Mouse (Mus musculus): Measurements from ENCODE around the gene Popdc2. TPM values are rescaled to one million over a fixed set of nuclear protein-coding genes. Genes with fewer than 3 reads are reported as not detected.
"Not testable (repeated sequence)": the region's sequence is repeated elsewhere in the genome, so short reads cannot be mapped to it uniquely, and the experiment has no call there.

Gene Popdc2
- 421 and 423 TPM in 2 replicates for polyA plus RNA-seq (2015; fragmentation: Nextera tagmentation; extraction: Ambion mirVana)

DNA sequence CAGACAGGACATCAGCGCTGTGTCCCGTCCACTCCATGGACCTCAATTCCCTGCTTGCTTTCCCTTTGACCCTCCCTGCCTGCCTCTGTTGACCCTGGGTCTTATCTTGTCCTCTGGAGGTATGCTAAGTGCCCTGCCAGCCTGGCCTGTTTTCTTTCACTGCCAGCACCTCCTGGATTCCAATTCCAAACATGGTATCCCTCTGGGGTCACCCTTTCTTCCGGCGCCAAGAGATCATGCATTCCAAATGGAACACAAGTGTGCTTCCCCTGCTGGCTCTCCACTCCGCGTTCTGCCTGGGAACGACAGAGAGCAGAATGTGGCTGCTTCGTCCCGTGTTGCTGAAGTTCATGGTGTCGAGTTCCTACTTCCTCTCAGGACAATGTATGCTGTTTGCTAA lies at the start of gene Popdc2:
Popdc2 (plus strand) TSS at position 277 of the 400 bp plus-strand sequence.
- Histone ChIP-seq H3K36me3 (ENCODE audit: control insufficient read depth, insufficient read depth) (0 out of 2 replicates have a peak, but pooled peaks cover 2% of the 10 kb centered on the region), H3K4me3 (ENCODE audit: low read length) (peak within 1 kb of the TSS; percentile 77), H3K9ac (ENCODE audit: low read length) (peak within 1 kb of the TSS; percentile 91), H3K4me2 (ENCODE audit: low read depth, low read length) (peak within 1 kb of the TSS; percentile 68), H3K4me1 (ENCODE audit: control insufficient read depth, insufficient read depth, low read length) (peaks cover 26% of the 10 kb centered on the region), H3K9me3 (replicated peaks; ENCODE audit: control insufficient read depth, low read length) (no peaks in the 10 kb centered on the region), H3K27ac (ENCODE audit: low read length) (peak within 1 kb of the TSS; percentile 99), H3K27me3 (ENCODE audit: control insufficient read depth, insufficient read depth, low read length) (no peaks in the 10 kb centered on the region)
- 7% methylated on average over 10 of the region's 10 CpGs for WGBS
- peak; percentile 88 for ATAC-seq (replicated peaks; ENCODE audit: extremely low read depth, insufficient read depth, low FRiP score)

DNA sequence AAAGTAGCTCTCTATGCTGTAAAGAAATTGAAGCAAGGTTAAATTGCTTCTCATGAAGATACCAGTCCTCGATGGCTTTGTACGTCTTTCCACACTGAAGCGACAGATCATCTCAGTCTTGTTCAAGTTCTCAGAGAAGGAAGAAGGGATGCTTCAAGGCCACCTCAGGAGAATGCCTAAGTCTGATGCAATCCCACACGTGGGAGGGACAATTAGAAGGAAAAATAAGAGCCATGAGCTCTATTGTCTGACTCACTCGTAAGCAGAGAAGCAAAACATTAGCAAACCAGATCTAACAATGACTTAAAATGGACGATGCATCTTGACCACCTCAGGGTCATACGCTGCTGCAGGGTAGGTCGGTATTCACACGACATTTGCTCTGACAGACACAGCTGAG lies 43.5 kb upstream of the Popdc2 start:
- ATAC-seq (replicated peaks; ENCODE audit: extremely low read depth, insufficient read depth, low FRiP score): no peak
- Histone ChIP-seq H3K27me3 (ENCODE audit: control insufficient read depth, insufficient read depth, low read length) (no peaks in the 10 kb centered on the region), H3K4me2 (ENCODE audit: low read depth, low read length) (no peak overlapping the region), H3K9me3 (replicated peaks; ENCODE audit: control insufficient read depth, low read length) (no peaks in the 10 kb centered on the region), H3K36me3 (ENCODE audit: control insufficient read depth, insufficient read depth) (no peaks in the 10 kb centered on the region), H3K9ac (ENCODE audit: low read length) (no peak overlapping the region), H3K4me3 (ENCODE audit: low read length) (no peak overlapping the region), H3K4me1 (ENCODE audit: control insufficient read depth, insufficient read depth, low read length) (no peaks in the 10 kb centered on the region), H3K27ac (ENCODE audit: low read length) (no peak overlapping the region)
- 70% methylated on average over 9 of the region's 9 CpGs for WGBS

DNA sequence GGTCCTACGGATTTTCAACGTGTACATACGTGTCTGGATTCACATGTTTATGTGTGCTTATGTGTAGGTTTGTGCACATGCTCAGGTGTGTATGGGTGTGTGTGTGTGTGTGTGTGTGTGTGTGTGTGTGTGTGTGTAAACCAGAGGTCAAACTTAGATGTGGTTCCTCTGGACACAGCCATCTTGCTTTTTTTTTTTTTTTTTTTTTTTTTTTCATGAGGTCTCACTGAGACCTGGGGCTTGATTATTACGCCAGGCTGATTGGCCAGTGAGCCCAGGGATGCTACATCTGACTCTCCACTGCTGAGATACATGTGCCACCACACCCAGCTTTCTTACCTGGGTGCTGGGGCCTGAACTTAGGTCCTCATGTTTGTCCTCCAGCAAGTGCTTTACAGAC lies 42.9 kb upstream of the Popdc2 start:
- Histone ChIP-seq H3K27me3 (ENCODE audit: control insufficient read depth, insufficient read depth, low read length) (no peaks in the 10 kb centered on the region), H3K36me3 (ENCODE audit: control insufficient read depth, insufficient read depth) (no peaks in the 10 kb centered on the region), H3K9ac (ENCODE audit: low read length) (no peak overlapping the region), H3K4me2 (ENCODE audit: low read depth, low read length) (no peak overlapping the region), H3K4me3 (ENCODE audit: low read length) (no peak overlapping the region), H3K27ac (ENCODE audit: low read length) (no peak overlapping the region), H3K4me1 (ENCODE audit: control insufficient read depth, insufficient read depth, low read length) (no peaks in the 10 kb centered on the region), H3K9me3 (replicated peaks; ENCODE audit: control insufficient read depth, low read length) (no peaks in the 10 kb centered on the region)
- no peak for ATAC-seq (replicated peaks; ENCODE audit: extremely low read depth, insufficient read depth, low FRiP score)
- 83% methylated on average over 4 of the region's 4 CpGs for WGBS

DNA sequence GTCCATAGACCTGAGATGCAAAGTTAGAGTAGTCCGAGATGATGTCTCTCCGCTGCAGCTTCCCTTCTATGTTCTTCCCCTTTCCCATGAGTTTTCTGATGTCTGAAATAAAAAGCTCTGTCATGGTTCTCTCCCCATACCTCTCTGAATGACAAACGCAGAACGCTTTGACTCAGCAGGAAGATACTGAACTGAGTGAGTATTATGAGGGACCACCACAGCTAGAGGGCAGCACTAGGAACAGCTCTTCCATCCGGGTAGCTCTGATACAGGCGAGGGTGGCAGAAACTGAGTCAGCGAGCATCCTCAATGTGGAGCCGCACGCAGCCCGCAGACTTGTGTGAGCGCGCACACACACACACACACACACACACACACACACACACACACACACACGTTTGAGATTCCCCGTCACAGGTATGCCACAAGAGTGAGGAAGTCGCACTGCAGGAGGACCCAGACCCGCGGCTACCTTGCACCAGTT lies 40.5 kb upstream of the Popdc2 start:
- no peak overlapping the region for H3K9ac ChIP-seq (ENCODE audit: low read length)

DNA sequence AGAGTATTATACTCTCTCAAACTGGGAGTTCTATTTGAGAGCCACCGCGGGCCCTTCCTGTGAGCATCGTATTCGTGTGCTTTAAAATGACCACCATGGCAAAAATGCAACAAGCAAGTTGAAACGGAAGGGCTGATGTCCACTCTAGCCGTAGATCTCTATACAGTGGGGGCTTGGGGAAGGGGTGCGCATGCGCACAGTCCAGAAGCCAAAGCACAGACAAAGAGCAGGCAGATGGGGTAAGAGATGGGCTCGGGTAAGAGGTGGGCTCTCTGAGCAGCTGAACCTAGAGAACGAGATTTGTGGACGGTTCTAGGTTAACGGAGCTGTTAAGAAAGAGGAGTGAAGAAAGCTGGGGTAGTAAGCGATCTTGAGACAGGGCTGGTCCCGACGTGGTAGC lies 37.7 kb upstream of the Popdc2 start:
- 88% methylated on average over 15 of the region's 15 CpGs for WGBS
- no peaks in the 10 kb centered on the region for H3K36me3 ChIP-seq (ENCODE audit: control insufficient read depth, insufficient read depth)

More for the DNA sequence above, 40.5 kb upstream of the Popdc2 start:
- no peaks in the 10 kb centered on the region for H3K4me1 ChIP-seq (ENCODE audit: control insufficient read depth, insufficient read depth, low read length)
- no peak for ATAC-seq (replicated peaks; ENCODE audit: extremely low read depth, insufficient read depth, low FRiP score)
- no peaks in the 10 kb centered on the region for H3K9me3 ChIP-seq (replicated peaks; ENCODE audit: control insufficient read depth, low read length)
- 28% methylated on average over 17 of the region's 17 CpGs for WGBS
- peak overlapping the region; percentile 40 for H3K4me2 ChIP-seq (ENCODE audit: low read depth, low read length)
- H3K4me3 ChIP-seq (ENCODE audit: low read length): peak overlapping the region; percentile 11
- no peaks in the 10 kb centered on the region for H3K36me3 ChIP-seq (ENCODE audit: control insufficient read depth, insufficient read depth)
- H3K27me3 ChIP-seq (ENCODE audit: control insufficient read depth, insufficient read depth, low read length): no peaks in the 10 kb centered on the region
- H3K27ac ChIP-seq (ENCODE audit: low read length): no peak overlapping the region

DNA sequence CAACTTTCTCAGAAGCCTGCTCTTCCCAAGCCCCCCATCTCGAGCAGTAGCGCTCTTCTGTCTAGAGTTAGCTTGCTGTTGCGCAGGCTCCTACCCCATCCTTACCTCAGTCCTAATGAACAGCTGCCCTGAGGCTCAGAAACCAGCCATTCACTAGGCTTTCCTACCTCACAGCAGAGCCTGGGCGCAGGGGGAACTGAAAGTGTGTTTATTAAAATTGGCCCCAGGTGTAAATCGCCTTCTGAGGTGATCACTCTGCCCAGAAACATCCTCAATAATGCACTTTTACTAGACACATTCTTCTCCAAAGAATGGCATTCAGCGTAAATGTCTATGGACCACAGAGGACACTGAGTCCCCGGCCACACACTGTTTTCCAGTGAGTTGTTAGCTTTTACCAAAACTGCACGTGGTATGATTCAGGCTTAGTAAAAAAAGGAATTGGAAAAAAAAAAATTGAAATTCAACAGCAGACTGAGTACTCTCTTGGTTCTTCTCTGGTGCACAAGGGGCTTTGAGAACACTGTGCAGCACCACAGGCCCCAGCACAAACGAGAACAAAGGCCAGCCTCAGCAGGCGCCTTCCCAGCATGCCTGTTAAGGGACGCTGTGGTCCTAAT lies 35.1 kb upstream of the Popdc2 start:
- no peak for ATAC-seq (replicated peaks; ENCODE audit: extremely low read depth, insufficient read depth, low FRiP score)
- Histone ChIP-seq H3K4me3 (ENCODE audit: low read length) (no peak overlapping the region), H3K27ac (ENCODE audit: low read length) (no peak overlapping the region), H3K9me3 (replicated peaks; ENCODE audit: control insufficient read depth, low read length) (no peaks in the 10 kb centered on the region), H3K4me2 (ENCODE audit: low read depth, low read length) (no peak overlapping the region), H3K27me3 (ENCODE audit: control insufficient read depth, insufficient read depth, low read length) (no peaks in the 10 kb centered on the region), H3K9ac (ENCODE audit: low read length) (no peak overlapping the region), H3K4me1 (ENCODE audit: control insufficient read depth, insufficient read depth, low read length) (no peaks in the 10 kb centered on the region), H3K36me3 (ENCODE audit: control insufficient read depth, insufficient read depth) (no peaks in the 10 kb centered on the region)
- 83% methylated on average over 11 of the region's 11 CpGs for WGBS

More for the DNA sequence above, 37.7 kb upstream of the Popdc2 start:
- H3K27me3 ChIP-seq (ENCODE audit: control insufficient read depth, insufficient read depth, low read length): no peaks in the 10 kb centered on the region
- no peak overlapping the region for H3K4me3 ChIP-seq (ENCODE audit: low read length)
- H3K4me1 ChIP-seq (ENCODE audit: control insufficient read depth, insufficient read depth, low read length): no peaks in the 10 kb centered on the region
- H3K9ac ChIP-seq (ENCODE audit: low read length): no peak overlapping the region
- no peaks in the 10 kb centered on the region for H3K9me3 ChIP-seq (replicated peaks; ENCODE audit: control insufficient read depth, low read length)
- no peak overlapping the region for H3K27ac ChIP-seq (ENCODE audit: low read length)
- no peak for ATAC-seq (replicated peaks; ENCODE audit: extremely low read depth, insufficient read depth, low FRiP score)
- no peak overlapping the region for H3K4me2 ChIP-seq (ENCODE audit: low read depth, low read length)

DNA sequence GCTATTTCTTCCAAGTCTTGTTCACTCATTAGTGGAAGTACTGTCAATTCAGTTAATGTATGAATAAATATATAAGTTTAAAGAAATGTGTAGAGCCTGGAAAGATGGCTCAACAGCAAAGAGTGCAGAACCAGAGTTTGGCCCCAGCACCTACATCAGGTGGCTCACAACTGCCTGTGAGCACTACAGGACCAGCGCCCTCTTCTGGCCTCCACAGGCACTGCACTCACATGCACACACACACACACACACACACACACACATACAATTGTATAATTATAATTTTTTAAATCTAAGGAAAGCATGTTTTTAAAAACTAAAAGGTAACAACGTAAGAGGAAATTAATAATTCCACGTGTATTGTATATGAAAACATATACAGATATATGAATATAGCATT lies 32.7 kb upstream of the Popdc2 start:
- 88% methylated on average over 3 of the region's 3 CpGs for WGBS
- H3K4me2 ChIP-seq (ENCODE audit: low read depth, low read length): no peak overlapping the region
- ATAC-seq (replicated peaks; ENCODE audit: extremely low read depth, insufficient read depth, low FRiP score): no peak
- H3K9me3 ChIP-seq (replicated peaks; ENCODE audit: control insufficient read depth, low read length): no peaks in the 10 kb centered on the region
- no peak overlapping the region for H3K9ac ChIP-seq (ENCODE audit: low read length)
- no peak overlapping the region for H3K4me3 ChIP-seq (ENCODE audit: low read length)
- H3K4me1 ChIP-seq (ENCODE audit: control insufficient read depth, insufficient read depth, low read length): no peaks in the 10 kb centered on the region
- H3K27ac ChIP-seq (ENCODE audit: low read length): no peak overlapping the region
- H3K27me3 ChIP-seq (ENCODE audit: control insufficient read depth, insufficient read depth, low read length): no peaks in the 10 kb centered on the region
- H3K36me3 ChIP-seq (ENCODE audit: control insufficient read depth, insufficient read depth): no peaks in the 10 kb centered on the region

DNA sequence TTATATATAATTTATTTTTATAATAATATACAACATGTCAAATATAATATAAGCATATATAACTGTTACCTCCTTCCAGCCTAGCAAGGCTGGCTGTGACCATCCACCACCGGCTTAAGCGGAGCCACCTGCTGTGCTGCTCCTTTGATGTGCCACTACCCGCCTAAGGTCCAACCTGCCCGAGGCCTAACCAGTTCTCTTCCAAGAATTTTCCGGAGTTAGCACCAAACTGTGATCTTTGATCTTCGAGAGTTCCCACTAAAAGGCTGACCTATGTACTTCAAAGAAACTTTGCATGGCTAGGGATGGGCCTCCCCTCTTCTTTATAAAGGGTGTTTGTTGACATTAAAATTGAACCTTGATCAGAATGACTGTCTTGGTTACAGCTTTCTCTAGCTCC lies 27.6 kb upstream of the Popdc2 start:
- Histone ChIP-seq H3K36me3 (ENCODE audit: control insufficient read depth, insufficient read depth) (no peaks in the 10 kb centered on the region), H3K27me3 (ENCODE audit: control insufficient read depth, insufficient read depth, low read length) (no peaks in the 10 kb centered on the region), H3K9ac (ENCODE audit: low read length) (no peak overlapping the region), H3K4me2 (ENCODE audit: low read depth, low read length) (no peak overlapping the region), H3K4me3 (ENCODE audit: low read length) (no peak overlapping the region), H3K9me3 (replicated peaks; ENCODE audit: control insufficient read depth, low read length) (no peaks in the 10 kb centered on the region), H3K4me1 (ENCODE audit: control insufficient read depth, insufficient read depth, low read length) (no peaks in the 10 kb centered on the region), H3K27ac (ENCODE audit: low read length) (no peak overlapping the region)
- ATAC-seq (replicated peaks; ENCODE audit: extremely low read depth, insufficient read depth, low FRiP score): no peak
- WGBS: 48% methylated on average over 6 of the region's 6 CpGs

DNA sequence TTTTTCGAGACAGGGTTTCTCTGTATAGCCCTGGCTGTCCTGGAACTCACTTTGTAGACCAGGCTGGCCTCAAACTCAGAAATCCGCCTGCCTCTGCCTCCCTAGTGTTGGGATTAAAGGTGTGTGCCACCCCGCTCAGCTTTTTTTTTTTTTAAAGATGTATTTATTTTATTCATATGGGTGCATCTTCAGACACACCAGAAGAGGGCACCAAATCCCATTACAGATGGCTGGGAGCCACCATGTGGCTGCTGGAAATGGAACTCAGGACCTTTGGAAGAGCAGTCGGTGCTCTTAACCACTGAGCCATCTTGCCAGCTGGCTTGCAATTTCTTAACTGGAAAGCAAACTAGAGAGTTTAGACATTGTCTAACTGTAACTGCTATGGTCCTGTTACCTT lies 23.9 kb upstream of the Popdc2 start:
- H3K4me1 ChIP-seq (ENCODE audit: control insufficient read depth, insufficient read depth, low read length); ATAC-seq (replicated peaks; ENCODE audit: extremely low read depth, insufficient read depth, low FRiP score); H3K27me3 ChIP-seq (ENCODE audit: control insufficient read depth, insufficient read depth, low read length); H3K36me3 ChIP-seq (ENCODE audit: control insufficient read depth, insufficient read depth); H3K9ac ChIP-seq (ENCODE audit: low read length); H3K4me2 ChIP-seq (ENCODE audit: low read depth, low read length); H3K4me3 ChIP-seq (ENCODE audit: low read length); H3K27ac ChIP-seq (ENCODE audit: low read length); H3K9me3 ChIP-seq (replicated peaks; ENCODE audit: control insufficient read depth, low read length): not testable (repeated sequence)
- 85% methylated on average over 4 of the region's 4 CpGs for WGBS
